Mouse (Mus musculus) induced T-regulatory cell, adult 2 months (primary cell): ENCODE measurements around the gene Gm17124.
"Not testable (repeated sequence)": the region's sequence is repeated elsewhere in the genome, so short reads cannot be mapped to it uniquely, and the experiment has no call there.

Experiments used
- DNase-seq: peaks from one replicate; pipeline ENCODE4 v3.0.0-alpha.2; 2012; ENCODE audit warnings: low read depth

Gene Gm17124

DNA sequence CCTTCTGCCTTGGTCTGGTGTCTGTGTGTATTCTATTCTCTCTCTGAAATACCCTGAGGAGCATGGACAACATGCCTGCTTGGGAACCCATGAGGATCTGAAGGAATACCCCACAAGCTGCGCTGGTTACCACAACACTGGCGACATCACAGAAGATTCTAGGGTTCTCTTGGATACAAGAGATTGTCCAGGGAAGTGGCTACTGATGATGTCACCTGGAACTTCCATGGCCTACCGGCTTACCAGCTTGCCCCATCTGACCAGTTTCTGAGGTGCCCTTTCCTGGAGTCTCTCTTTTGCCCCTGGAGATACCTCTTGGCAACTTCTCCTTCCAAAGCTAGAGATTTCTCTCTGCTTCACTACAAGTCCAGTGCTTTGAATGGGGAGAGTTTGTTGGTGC, at the start of gene Gm17124:
Gm17124 (minus strand) TSS at position 101 of the 400 bp plus-strand sequence.
- not testable (repeated sequence) for DNase-seq

- not testable (repeated sequence) for DNase-seq
Measured at GRCm38 (mm10) chr14:42641817-42642216, 42.1 kb upstream of the Gm17124 start, which contains the start of gene Gm3633. Gene Gm3633, minus strand, starts transcription at chr14:42641917.
